Mouse (Mus musculus) testis, adult 2 months (tissue): ENCODE results near the gene Tpra1. TPM values are rescaled to one million over a fixed set of nuclear protein-coding genes. Genes with fewer than 3 reads are reported as not detected.

Experiments
- H3K27ac ChIP-seq: fragments of 200-500 bp; 2 replicates; pipeline ENCODE4 v1.5.1; 2012; ENCODE audit warnings: low read depth, low read length; ENCODE audit not compliant: control insufficient read depth, insufficient read depth
- H3K27me3 ChIP-seq: fragments of 200-500 bp; 2 replicates; pipeline ENCODE4 v1.6.1; 2012; ENCODE audit warnings: mild to moderate bottlenecking, low read length, moderate library complexity; ENCODE audit not compliant: control insufficient read depth, insufficient read depth
- H3K36me3 ChIP-seq: fragments of 200-500 bp; 2 replicates; pipeline ENCODE4 v1.6.1; 2012; ENCODE audit warnings: mild to moderate bottlenecking, low read length; ENCODE audit not compliant: control insufficient read depth, insufficient read depth
- H3K4me1 ChIP-seq: fragments of 200-500 bp; 2 replicates; pipeline ENCODE4 v1.6.1; 2012; ENCODE audit warnings: low read length; ENCODE audit not compliant: control insufficient read depth, insufficient read depth
- H3K4me3 ChIP-seq: fragments of 200-500 bp; 2 replicates; pipeline ENCODE4 v1.5.1; 2012; ENCODE audit warnings: low read depth, mild to moderate bottlenecking, low read length, moderate library complexity, mixed read lengths; ENCODE audit not compliant: control insufficient read depth
- CTCF ChIP-seq: fragments of 200-500 bp; IDR thresholded peaks from 2 replicates; pipeline ENCODE4 v1.5.1; 2012; ENCODE audit warnings: low read depth, mild to moderate bottlenecking, inconsistent platforms, low read length, moderate library complexity; ENCODE audit not compliant: control insufficient read depth, insufficient read depth, insufficient replicate concordance
- POLR2A ChIP-seq: fragments of 200-500 bp; IDR thresholded peaks from 2 replicates; pipeline ENCODE4 v1.6.1; 2012; ENCODE audit warnings: low read depth, mild to moderate bottlenecking, inconsistent platforms, low read length, moderate library complexity; ENCODE audit not compliant: control insufficient read depth
- polyA plus RNA-seq: library from polyadenylated mRNA; depleted of rRNA; stranded (reverse); fragments of >200 nt; gene quantifications from 2 replicates; pipeline ENCODE4 v1.2.3, GENCODE M21; 2012

The Tpra1 gene
- polyA plus RNA-seq, 1 experiment = 17.1 TPM

- H3K27me3 ChIP-seq = no peaks in the 10 kb centered on the region
- H3K4me3 ChIP-seq = no peak overlapping the region
- TF ChIP-seq CTCF = no peak
- no peak for TF ChIP-seq POLR2A
- no peaks in the 10 kb centered on the region for H3K36me3 ChIP-seq
- no peak overlapping the region for H3K27ac ChIP-seq
- H3K4me1 ChIP-seq = no peaks in the 10 kb centered on the region
Observed at GRCm38 (mm10) chr6:88914799-88915198, 12.7 kb downstream of the Tpra1 start.

GRCm38 (mm10) chr6:88915510-88915909, 13.5 kb downstream of the Tpra1 start:
- Histone ChIP-seq H3K4me3 (no peak overlapping the region), H3K36me3 (no peaks in the 10 kb centered on the region), H3K4me1 (no peaks in the 10 kb centered on the region), H3K27ac (no peak overlapping the region), H3K27me3 (no peaks in the 10 kb centered on the region)
- no peak for TF ChIP-seq POLR2A
- TF ChIP-seq CTCF = no peak

- Histone ChIP-seq H3K4me3 (no peak overlapping the region), H3K36me3 (no peaks in the 10 kb centered on the region), H3K27me3 (no peaks in the 10 kb centered on the region), H3K4me1 (no peaks in the 10 kb centered on the region), H3K27ac (no peak overlapping the region)
- peak; percentile 39; the same call in 1 of the 2 replicates for TF ChIP-seq CTCF
- TF ChIP-seq POLR2A = no peak
Observed at GRCm38 (mm10) chr6:88916153-88916552, 14.1 kb downstream of the Tpra1 start.

GRCm38 (mm10) chr6:88918802-88919201, 16.8 kb downstream of the Tpra1 start:
- Histone ChIP-seq H3K4me1 (no peaks in the 10 kb centered on the region), H3K27ac (no peak overlapping the region), H3K4me3 (no peak overlapping the region), H3K27me3 (no peaks in the 10 kb centered on the region), H3K36me3 (no peaks in the 10 kb centered on the region)
- TF ChIP-seq POLR2A (no peak), CTCF (no peak)

GRCm38 (mm10) chr6:88924502-88925275, 22.6 kb downstream of the Tpra1 start:
- TF ChIP-seq CTCF (no peak), POLR2A (no peak)
- Histone ChIP-seq H3K27me3 (no peaks in the 10 kb centered on the region), H3K4me1 (peaks cover 8% of the 10 kb centered on the region), H3K36me3 (no peaks in the 10 kb centered on the region), H3K27ac (peak overlapping the region; percentile 54; the same call in 1 of the 2 replicates), H3K4me3 (no peak overlapping the region)

GRCm38 (mm10) chr6:88925640-88926205, 23.7 kb downstream of the Tpra1 start:
- Histone ChIP-seq H3K36me3 (no peaks in the 10 kb centered on the region), H3K4me1 (peaks cover 8% of the 10 kb centered on the region), H3K27me3 (no peaks in the 10 kb centered on the region), H3K4me3 (no peak overlapping the region), H3K27ac (no peak overlapping the region)
- TF ChIP-seq CTCF = no peak
- TF ChIP-seq POLR2A = no peak

- TF ChIP-seq POLR2A (no peak), CTCF (no peak)
- Histone ChIP-seq H3K4me1 (peaks cover 8% of the 10 kb centered on the region), H3K4me3 (no peak overlapping the region), H3K36me3 (no peaks in the 10 kb centered on the region), H3K27ac (no peak overlapping the region; the same call in 1 of the 2 replicates), H3K27me3 (no peaks in the 10 kb centered on the region)
Observed at GRCm38 (mm10) chr6:88926870-88927269, 24.8 kb downstream of the Tpra1 start.
